Mouse (Mus musculus) lung, adult 2 months (tissue): ENCODE measurements around the gene Stox2.

Source experiments
- CTCF ChIP-seq: fragments of 200-500 bp; IDR thresholded peaks from 2 replicates; pipeline ENCODE4 v1.5.1; 2011; ENCODE audit warnings: mild to moderate bottlenecking, low read length, control low read depth; ENCODE audit not compliant: insufficient read depth
- POLR2A ChIP-seq: fragments of 200-500 bp; IDR thresholded peaks from 2 replicates; pipeline ENCODE4 v1.6.1; 2011; ENCODE audit warnings: low read depth, mild to moderate bottlenecking, control low read depth, low read length, borderline replicate concordance; ENCODE audit errors: extremely low read depth

DNA sequence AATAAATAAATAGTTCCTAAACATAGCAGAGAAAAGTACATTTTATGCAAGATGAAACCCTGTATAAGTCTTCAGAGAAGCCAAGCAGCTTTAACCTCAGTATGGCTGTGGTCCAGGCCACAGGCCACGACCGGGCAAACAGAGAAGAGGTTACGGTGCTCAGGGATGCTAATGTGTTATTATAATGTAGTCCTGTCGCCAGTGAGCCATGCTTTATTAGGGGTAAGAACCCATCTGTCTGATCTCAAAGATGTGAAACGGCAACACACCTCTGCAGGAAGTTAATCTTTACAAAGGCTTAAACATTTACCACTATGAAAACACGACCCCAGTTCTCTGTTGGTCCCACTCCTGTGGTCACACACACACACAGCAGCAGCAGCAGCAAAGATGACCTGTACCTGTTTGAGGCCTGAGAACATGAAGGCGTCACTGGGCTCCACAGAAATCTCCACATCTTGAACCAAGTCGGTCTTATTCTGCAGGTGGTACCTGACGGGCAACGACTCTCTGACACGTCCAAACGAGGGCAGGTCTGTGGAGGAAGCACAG lies 48.5 kb upstream of the Stox2 start:
- TF ChIP-seq CTCF, result no peak
- no peak for TF ChIP-seq POLR2A
